Mouse (Mus musculus) left cerebral cortex, postnatal 14 days (tissue): ENCODE measurements at regions not wholly inside any gene's neighbourhood (a gene's known extent, or its start where the extent isn't known, plus 50 kb on each side); places are given as distances from the start of the nearest gene placed in this dataset.

Experiments
- DNase-seq, 2 experiments: peaks; one replicate each; pipeline ENCODE4 v3.0.0; 2021 to 2022; ENCODE audit warnings: low spot score in 2 of 2, mixed read lengths in 1 of 2
- intact Hi-C: fragments of 180-260 bp; cut with DNase I; formaldehyde crosslinking; loops from one replicate; pipeline ENCODE4 v1.15.1; 2025

DNA sequence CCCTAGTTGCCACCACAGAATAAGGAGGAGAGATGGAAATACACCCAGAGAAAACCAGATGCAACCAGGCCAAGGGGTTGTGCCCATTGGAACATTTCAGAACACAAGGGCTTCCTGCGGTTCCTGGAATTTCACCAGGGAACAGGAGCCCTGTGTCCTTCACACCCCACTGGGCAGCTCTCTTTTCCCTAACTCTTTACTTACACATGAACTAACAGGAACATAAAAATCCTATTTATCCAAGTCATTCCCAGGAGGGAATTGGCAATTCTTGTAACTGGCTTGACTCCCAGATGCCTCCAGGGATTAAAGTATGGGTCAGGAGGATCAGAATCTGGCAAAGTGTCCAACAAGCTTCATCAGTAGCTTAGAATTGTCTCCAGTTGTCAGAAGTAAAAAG, 62.2 kb upstream of the Glycam1 start:
- intact Hi-C loops: no loop called here
- peak; percentile 47 to 56 for DNase-seq
